Mouse (Mus musculus): Measurements from ENCODE around the gene Sult1a1. TPM values are rescaled to one million over a fixed set of nuclear protein-coding genes. Genes with fewer than 3 reads are reported as not detected.
A peak's percentile ranks its signal among the peaks of the same experiment; 100 is the strongest.

The Sult1a1 gene
- polyA plus RNA-seq, 1 experiment from 2014 or later, result 1.4 TPM

DNA sequence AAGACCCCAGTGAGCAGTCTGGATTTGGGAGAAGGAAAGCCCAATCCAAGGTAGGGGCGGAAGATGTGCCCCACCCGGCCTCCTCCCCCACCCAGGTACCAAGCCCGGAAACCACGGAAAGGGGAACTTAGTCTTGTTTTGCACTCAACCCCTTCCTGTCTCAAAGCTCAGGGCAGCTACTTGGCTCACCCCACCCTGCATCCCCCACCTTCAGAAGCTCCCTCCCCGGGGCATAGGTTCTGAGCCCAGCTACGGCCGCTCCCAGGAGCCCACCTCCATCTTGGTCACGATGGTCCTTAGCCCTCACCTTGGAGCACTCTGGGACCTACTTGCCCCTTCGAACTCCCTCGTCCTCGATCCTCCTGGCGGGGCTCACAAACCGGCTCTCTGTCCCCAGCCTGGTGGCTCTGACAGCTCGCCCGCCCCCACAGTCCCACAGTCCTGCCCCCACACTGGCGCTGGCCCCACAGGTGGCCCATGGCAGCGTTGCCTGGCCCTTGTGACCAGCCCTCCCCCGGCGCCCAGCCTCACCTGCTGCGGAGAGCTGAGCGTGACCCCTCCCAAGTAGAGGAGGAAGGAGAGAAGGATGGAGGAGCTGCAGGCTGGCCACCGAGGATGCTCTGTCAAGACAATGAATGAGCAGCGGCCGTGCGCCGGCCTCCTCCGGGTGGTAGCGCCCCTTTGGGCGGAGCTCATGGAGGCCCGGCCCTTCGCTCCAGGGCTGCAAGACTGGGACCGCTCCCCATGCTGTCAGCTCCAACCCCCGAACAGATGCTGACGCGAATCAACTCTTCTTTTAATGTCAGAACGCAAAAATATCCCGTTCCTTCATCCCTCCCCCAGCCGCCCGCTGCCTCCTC is 28.1 kb upstream of the Sult1a1 start:
- Histone ChIP-seq H3K4me1 (peaks cover 35% of the 10 kb centered on the region), H3K27me3 (peaks cover 17% of the 10 kb centered on the region), H3K27ac (peak overlapping the region; percentile 75), H3K4me3 (peak overlapping the region; percentile 72), H3K9ac (peak overlapping the region; percentile 86), H3K36me3 (peaks cover 15% of the 10 kb centered on the region), H3K4me2 (replicated peaks) (peak overlapping the region; percentile 97), H3K9me3 (replicated peaks) (no peaks in the 10 kb centered on the region)
- ATAC-seq (ENCODE audit: low FRiP score), result peak; percentile 85
- 3% methylated on average over 38 of the region's 39 CpGs for WGBS

DNA sequence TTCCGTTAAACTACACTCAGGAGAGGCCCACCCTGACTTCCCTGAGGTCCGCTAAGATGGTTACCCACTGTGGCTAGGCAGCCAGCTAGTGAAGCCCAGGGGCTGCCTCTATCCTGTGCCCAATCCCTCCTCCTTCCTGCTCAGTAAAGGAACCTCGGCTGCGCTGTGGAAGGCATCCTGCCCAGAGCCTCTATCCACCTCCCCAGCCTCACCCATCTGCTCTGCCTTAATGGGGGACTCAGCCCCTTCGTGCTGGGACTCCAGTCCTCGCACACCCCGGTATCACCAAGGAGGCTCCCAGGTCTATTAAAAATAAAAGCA is 27.5 kb upstream of the Sult1a1 start:
- H3K9me3 ChIP-seq (replicated peaks), result no peaks in the 10 kb centered on the region
- peak overlapping the region; percentile 86 for H3K9ac ChIP-seq
- ATAC-seq (ENCODE audit: low FRiP score), result no peak
- peaks cover 35% of the 10 kb centered on the region for H3K4me1 ChIP-seq
- peaks cover 17% of the 10 kb centered on the region for H3K27me3 ChIP-seq
- H3K4me2 ChIP-seq (replicated peaks), result peak overlapping the region; percentile 97
- 17% methylated on average over 7 of the region's 7 CpGs for WGBS
- H3K4me3 ChIP-seq, result peak overlapping the region; percentile 72
- H3K36me3 ChIP-seq, result peaks cover 21% of the 10 kb centered on the region
- peak overlapping the region; percentile 35; the same call in 1 of the 2 replicates for H3K27ac ChIP-seq

DNA sequence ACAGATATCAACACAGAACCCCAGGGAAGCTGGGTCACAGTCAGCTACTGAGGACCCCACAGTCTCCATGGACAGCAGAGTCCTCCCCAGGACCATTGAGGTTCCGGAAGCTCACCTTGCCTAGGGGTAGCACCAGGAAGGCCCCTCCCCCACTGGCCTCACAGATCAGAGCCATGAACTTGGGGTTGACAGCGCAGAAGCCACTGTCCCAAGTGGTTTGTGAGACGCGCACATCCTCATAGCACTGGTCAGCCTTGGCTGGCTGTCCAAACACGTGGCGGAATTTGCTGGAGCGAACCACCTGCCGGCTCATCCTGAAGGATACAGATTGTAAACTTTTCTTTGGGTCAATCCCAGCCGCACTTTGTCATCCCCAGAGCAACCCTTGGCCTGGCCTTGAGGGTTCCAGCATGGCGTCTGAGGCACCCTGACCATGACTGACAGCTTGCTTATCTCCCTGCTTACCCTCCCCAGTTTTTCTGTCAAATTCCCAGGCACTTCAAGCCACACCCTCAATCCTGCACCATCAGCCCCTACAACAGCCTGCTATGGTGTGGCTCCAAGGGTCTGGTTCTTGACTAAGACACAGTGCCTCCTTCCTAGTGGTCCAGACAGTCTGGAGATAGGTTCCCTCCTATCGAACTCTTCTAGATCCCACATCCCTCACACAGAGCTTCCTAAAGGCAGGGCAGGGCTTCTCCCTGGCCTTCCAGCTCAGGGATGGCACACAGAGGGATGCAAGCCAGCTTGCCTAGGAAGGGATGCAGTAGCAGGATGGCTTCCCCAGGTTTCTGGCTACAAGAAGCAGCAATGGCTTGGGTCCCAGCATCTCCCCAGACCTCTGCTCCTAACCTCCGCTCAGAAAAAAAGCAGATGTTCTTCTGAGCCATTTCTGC is 26.9 kb upstream of the Sult1a1 start:
- 82% methylated on average over 12 of the region's 12 CpGs for WGBS
- H3K4me2 ChIP-seq (replicated peaks), result peak overlapping the region; percentile 97
- no peak overlapping the region for H3K27ac ChIP-seq
- peaks cover 25% of the 10 kb centered on the region for H3K36me3 ChIP-seq
- ATAC-seq (ENCODE audit: low FRiP score), result no peak
- peak overlapping the region; percentile 86 for H3K9ac ChIP-seq
- H3K4me1 ChIP-seq, result peaks cover 35% of the 10 kb centered on the region
- H3K27me3 ChIP-seq, result peaks cover 17% of the 10 kb centered on the region
- no peaks in the 10 kb centered on the region for H3K9me3 ChIP-seq (replicated peaks)
- peak overlapping the region; percentile 72 for H3K4me3 ChIP-seq

DNA sequence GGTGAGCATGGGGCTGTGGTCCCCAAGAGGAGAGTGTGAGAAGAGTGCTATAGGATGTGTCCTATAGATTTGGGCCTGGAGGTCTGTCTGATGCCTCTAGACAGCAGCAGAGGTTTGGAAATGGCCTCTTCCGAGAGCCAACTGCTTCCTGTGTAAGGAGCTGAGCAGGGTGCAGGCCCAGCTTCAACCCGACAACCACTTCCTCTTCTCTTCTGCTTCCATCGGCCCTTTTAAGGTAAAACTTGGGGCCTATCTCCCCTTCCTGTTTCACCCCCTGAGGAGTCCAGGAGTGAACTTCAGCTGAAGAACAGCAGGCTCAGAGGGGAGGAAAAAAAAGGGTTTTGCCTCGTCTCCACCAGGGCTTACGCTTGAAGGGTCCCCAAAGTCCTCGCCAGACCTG is 26.1 kb upstream of the Sult1a1 start:
- Histone ChIP-seq H3K4me2 (replicated peaks) (peak overlapping the region; percentile 97), H3K9ac (no peak overlapping the region), H3K4me3 (no peak overlapping the region)

DNA sequence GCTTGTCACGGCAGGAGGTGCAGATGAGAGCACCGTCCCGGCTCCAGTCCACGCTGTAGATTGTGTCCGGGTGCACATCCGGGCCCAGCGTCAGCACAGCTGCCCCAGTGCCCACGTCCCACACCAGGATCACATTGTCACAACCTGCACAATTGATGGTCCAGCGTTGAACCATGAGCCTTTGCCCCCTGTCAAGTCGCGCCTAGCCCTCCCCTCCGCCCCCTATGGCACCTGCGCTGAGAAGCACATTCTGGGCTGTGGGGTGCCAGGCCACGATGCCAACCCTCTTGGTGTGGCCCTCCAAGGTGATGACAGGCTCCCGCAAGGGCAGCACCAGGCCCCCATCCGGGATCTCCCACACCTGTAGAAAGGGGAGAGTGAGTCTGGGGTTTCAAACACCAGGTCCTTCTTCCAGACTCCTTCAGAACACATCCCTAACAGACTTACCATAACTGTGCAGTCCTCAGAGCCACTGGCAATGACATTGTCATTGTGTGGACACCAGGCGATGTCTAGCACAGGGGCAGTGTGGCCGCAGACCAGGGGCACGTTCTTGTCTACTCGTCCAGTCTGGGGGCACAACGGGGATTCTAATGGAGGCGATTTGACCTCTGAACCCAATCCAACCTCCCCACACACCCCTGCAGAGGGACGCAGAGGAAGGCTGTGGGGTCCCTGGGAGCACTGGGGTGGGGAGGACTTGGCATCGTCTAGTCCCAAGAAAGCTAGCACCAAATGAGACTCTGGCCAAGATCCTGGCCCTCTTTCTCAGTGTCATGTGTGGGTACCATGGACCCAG is 25.5 kb upstream of the Sult1a1 start:
- Histone ChIP-seq H3K36me3 (peaks cover 30% of the 10 kb centered on the region), H3K4me2 (replicated peaks) (peak overlapping the region; percentile 97), H3K4me3 (no peak overlapping the region), H3K9me3 (replicated peaks) (no peaks in the 10 kb centered on the region), H3K27ac (no peak overlapping the region), H3K27me3 (peaks cover 15% of the 10 kb centered on the region), H3K4me1 (peaks cover 43% of the 10 kb centered on the region), H3K9ac (peak overlapping the region; percentile 5; the same call in 1 of the 2 replicates)
- WGBS, result 54% methylated on average over 24 of the region's 24 CpGs
- no peak for ATAC-seq (ENCODE audit: low FRiP score)

More for the DNA sequence above, 26.1 kb upstream of the Sult1a1 start:
- peaks cover 30% of the 10 kb centered on the region for H3K36me3 ChIP-seq
- H3K27ac ChIP-seq, result no peak overlapping the region
- peaks cover 37% of the 10 kb centered on the region for H3K4me1 ChIP-seq
- WGBS, result 83% methylated on average over 6 of the region's 6 CpGs
- no peak for ATAC-seq (ENCODE audit: low FRiP score)
- peaks cover 15% of the 10 kb centered on the region for H3K27me3 ChIP-seq
- no peaks in the 10 kb centered on the region for H3K9me3 ChIP-seq (replicated peaks)

DNA sequence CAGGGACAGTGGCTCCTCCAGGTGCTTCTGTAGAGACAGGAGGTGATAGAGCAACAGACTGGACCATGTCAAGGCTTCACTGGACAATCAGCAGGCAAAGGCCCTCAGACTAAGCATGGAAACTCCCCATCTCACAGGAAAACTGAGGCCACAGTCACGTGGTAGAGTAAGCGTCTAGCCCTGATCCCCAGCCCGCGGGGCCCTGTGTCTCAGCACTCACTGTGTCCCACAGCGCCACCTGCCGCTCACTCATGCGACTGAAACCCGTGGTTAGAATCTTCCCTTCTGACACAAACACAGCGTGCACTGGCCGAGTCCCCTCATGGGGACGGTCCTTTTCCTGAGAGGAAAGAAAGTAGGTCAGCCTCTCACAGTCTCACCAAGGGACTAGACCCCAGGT is 24.8 kb upstream of the Sult1a1 start:
- Histone ChIP-seq H3K27me3 (peaks cover 15% of the 10 kb centered on the region), H3K4me1 (peaks cover 48% of the 10 kb centered on the region), H3K36me3 (peaks cover 30% of the 10 kb centered on the region), H3K4me2 (replicated peaks) (peak overlapping the region; percentile 33), H3K9me3 (replicated peaks) (no peaks in the 10 kb centered on the region), H3K27ac (no peak overlapping the region), H3K9ac (0 out of 2 replicates have a peak overlapping the region, but pooled peaks have one; percentile 5), H3K4me3 (no peak overlapping the region; the same call in 1 of the 2 replicates)
- ATAC-seq (ENCODE audit: low FRiP score), result peak; percentile 9; the same call in 1 of the 2 replicates
- WGBS, result under 1% methylated on average over 11 of the region's 11 CpGs

DNA sequence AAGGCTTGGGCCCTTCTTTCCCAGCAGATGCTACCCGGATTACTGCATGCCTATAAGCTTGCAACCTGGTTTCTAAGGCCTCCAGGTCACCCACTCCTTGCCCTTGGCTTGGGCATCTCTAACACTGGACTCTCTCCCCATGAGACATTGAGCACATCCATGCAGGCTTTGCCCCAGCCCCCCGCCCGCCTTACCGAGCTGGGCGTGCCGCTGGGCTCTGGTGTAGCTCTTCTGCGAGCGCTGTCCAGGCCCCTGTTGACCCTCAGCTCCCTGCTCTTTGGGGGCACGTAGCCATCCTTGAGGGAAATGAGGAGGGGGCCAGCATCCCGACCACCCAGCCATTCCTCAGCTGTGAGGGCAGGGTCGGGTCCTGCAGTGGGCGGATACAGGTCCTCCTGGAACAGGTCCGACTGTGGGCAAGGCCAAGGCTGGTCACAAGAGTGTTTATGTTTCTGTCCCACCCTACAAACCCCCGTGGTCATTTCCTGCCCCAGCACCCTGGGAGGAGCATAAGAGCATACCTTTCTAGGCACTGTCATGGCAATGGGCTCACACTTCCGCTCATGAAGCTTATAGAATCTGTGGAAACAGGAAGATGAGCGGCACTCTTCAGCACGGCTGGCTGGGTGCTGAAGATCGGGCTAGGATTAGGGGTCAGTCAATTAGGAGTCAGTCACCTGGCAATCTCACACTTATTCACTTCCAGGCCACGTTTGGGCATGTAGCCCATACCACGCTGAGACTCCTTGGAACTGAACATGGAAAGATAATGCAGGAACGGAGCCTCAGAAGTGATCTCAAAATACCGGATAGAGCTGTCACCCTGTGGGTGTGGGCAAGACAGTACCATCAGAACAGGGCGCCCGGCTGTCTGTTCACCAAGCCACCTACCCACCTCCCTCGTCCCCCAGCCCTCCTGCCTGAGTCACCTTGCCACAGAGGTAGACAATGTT is 24.1 kb upstream of the Sult1a1 start:
- Histone ChIP-seq H3K9ac (0 out of 2 replicates have a peak overlapping the region, but pooled peaks have one; percentile 3), H3K4me1 (peaks cover 48% of the 10 kb centered on the region), H3K4me2 (replicated peaks) (no peak overlapping the region; the same call in 1 of the 2 replicates), H3K9me3 (replicated peaks) (no peaks in the 10 kb centered on the region), H3K4me3 (no peak overlapping the region; the same call in 1 of the 2 replicates), H3K27me3 (peaks cover 10% of the 10 kb centered on the region), H3K27ac (no peak overlapping the region; the same call in 1 of the 2 replicates), H3K36me3 (peaks cover 30% of the 10 kb centered on the region)
- 85% methylated on average over 25 of the region's 25 CpGs for WGBS
- ATAC-seq (ENCODE audit: low FRiP score), result no peak

DNA sequence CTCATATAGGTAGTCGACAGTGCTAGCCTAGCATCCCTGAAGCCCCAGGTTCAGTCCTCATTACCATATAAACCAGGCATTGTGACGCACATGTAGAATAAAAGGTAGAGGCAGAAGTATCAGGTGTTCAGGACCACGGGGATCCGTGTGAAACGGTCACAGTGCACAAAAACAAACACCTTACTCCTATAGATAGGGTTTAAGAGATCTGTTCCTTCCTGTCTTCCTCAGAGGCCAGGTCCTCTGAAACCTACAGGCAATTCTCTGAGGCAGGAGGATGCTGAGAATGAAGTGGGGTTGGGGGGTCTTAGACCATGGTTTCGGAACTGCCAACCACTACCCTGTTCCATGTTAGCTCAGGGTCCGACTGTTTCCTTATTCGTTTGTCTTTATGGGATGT is 21.6 kb upstream of the Sult1a1 start:
- Histone ChIP-seq H3K4me1 (peaks cover 37% of the 10 kb centered on the region), H3K27ac (no peak overlapping the region), H3K27me3 (peaks cover 1% of the 10 kb centered on the region; the same call in 1 of the 2 replicates), H3K9me3 (replicated peaks) (no peaks in the 10 kb centered on the region), H3K4me3 (no peak overlapping the region), H3K4me2 (replicated peaks) (no peak overlapping the region), H3K9ac (no peak overlapping the region), H3K36me3 (peaks cover 30% of the 10 kb centered on the region)
- WGBS, result 94% methylated on average over 8 of the region's 8 CpGs
- ATAC-seq (ENCODE audit: low FRiP score), result no peak

DNA sequence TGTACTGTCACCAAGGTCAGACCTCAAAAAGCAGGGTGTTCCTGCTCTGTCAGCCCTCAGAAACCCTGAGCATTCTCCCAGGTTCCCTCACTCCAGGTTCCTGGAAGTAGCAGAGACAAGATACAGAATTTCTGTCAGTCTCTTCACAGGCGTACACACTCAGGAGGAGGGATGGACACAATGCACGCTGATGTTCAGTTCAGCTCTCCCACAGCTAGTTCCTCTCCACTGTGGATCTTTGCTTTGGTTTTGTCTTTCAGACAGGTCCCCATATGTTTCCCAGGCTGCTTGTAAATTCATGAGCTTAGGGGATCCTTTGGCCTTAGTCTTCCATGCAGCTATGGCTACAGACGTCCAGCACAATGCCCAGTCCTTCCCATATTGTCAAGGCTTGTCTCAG is 20.7 kb upstream of the Sult1a1 start:
- Histone ChIP-seq H3K4me1 (peaks cover 33% of the 10 kb centered on the region), H3K9me3 (replicated peaks) (no peaks in the 10 kb centered on the region), H3K27ac (peak overlapping the region; percentile 35; the same call in 1 of the 2 replicates), H3K4me3 (peak overlapping the region; percentile 79), H3K4me2 (replicated peaks) (peak overlapping the region; percentile 81), H3K27me3 (no peaks in the 10 kb centered on the region), H3K36me3 (peaks cover 36% of the 10 kb centered on the region), H3K9ac (peak overlapping the region; percentile 84; the same call in 1 of the 2 replicates)
- ATAC-seq (ENCODE audit: low FRiP score), result no peak
- 75% methylated on average over 3 of the region's 3 CpGs for WGBS

DNA sequence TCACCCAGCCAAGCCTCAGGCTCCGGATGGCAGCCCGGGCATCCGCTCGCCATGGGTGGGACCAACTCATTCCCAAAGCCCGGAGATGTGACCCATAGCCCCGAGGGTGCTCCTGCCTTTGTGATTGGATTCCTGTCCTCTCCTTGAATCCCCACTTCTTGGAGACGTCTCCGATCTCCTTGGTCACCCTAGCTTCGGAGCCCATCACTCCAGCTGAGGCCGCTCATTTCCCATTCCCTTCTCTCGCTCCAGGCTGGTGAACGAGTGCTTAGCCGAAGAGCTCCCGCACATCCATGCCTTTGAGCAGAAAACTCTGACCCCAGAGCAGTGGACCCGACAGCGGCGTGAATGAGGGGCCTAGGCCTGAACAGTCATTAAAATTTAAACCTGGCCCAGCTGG is 20.1 kb upstream of the Sult1a1 start:
- WGBS, result 2% methylated on average over 17 of the region's 17 CpGs
- peaks cover 42% of the 10 kb centered on the region for H3K36me3 ChIP-seq

More for the DNA sequence above, 20.1 kb upstream of the Sult1a1 start:
- Histone ChIP-seq H3K9me3 (replicated peaks) (no peaks in the 10 kb centered on the region), H3K4me1 (peaks cover 28% of the 10 kb centered on the region), H3K4me2 (replicated peaks) (peak overlapping the region; percentile 81), H3K4me3 (peak overlapping the region; percentile 79), H3K9ac (peak overlapping the region; percentile 84), H3K27me3 (no peaks in the 10 kb centered on the region), H3K27ac (peak overlapping the region; percentile 45; the same call in 1 of the 2 replicates)
- ATAC-seq (ENCODE audit: low FRiP score), result no peak

Data from hindbrain, embryonic 12.5 days (tissue).